Mouse (Mus musculus): ENCODE results near the gene Grk6. TPM values are rescaled to one million over a fixed set of nuclear protein-coding genes. Genes with fewer than 3 reads are reported as not detected.

The Grk6 gene
- polyA plus RNA-seq, 1 experiment from 2014 or later = 29.5 TPM

DNA sequence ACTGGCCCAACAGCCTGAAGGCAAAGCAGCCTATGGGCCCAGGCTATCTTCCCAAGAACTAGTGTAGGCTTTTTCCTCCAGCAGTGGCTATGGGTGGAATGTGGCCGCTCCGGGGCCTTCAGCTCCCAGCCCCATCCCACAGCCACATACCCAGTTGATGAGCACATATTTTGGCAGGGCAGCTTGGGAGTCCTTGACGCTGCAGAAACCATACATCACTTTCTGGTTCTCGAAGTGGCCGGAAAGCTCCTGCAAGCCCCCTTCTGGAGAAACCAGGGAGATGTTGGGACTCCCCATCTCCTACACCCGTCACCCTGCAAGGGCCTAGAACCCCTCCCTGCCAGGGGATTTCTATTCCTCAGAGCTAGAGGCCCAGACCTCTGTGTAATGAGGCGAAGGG is 37.7 kb downstream of the Grk6 start:
- DNase-seq (ENCODE audit: low spot score) = peak; percentile 82
- TF ChIP-seq CTCF (IDR thresholded peaks at IDR 0.05; ENCODE audit: low read depth) = no peak
- no peak for ATAC-seq (replicated peaks; ENCODE audit: low FRiP score, low read depth)
- H3K36me3 ChIP-seq (ENCODE audit: insufficient read depth, low read length) = peaks cover 24% of the 10 kb centered on the region; the same call in 1 of the 2 replicates
- peak overlapping the region; percentile 15 for H3K27ac ChIP-seq
- 66% methylated on average over 7 of the region's 7 CpGs for WGBS
- H3K4me2 ChIP-seq (ENCODE audit: low read length) = peak overlapping the region; percentile 26
- H3K4me1 ChIP-seq (replicated peaks; ENCODE audit: insufficient read depth, low read length) = peaks cover 29% of the 10 kb centered on the region; the same call in 1 of the 2 replicates
- H3K4me3 ChIP-seq (replicated peaks; ENCODE audit: low read depth, low read length) = no peak overlapping the region
- no peak overlapping the region for H3K9ac ChIP-seq (ENCODE audit: low read depth, low read length)
- H3K9me3 ChIP-seq (replicated peaks; ENCODE audit: low read length) = no peaks in the 10 kb centered on the region
- H3K27me3 ChIP-seq (ENCODE audit: insufficient read depth, low read length) = no peaks in the 10 kb centered on the region

DNA sequence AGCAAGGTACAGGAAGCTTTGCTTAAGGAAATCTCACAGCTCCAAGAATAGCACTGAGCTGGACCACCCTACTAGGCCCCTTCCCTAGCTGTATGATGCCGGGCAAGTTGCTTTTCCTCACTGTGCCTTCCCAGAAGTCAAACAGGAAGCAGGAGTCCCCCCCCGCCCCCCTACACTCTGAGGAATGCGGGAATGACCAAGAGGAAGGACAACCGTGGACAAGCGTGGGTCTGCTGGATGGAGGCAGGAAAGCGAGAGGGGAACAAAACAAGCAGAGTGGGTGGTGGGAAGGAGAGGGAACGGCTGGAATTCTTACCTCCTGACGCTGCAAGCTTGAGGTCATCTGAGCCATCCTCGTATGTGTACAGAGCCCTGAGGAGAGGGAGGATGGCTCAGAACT is 38.2 kb downstream of the Grk6 start:
- H3K27ac ChIP-seq = peak overlapping the region; percentile 15
- 33% methylated on average over 9 of the region's 9 CpGs for WGBS
- no peak overlapping the region for H3K4me3 ChIP-seq (replicated peaks; ENCODE audit: low read depth, low read length)
- H3K27me3 ChIP-seq (ENCODE audit: insufficient read depth, low read length) = no peaks in the 10 kb centered on the region
- peak; percentile 53 for DNase-seq (ENCODE audit: low spot score)
- ATAC-seq (replicated peaks; ENCODE audit: low FRiP score, low read depth) = no peak
- H3K9ac ChIP-seq (ENCODE audit: low read depth, low read length) = 0 out of 2 replicates have a peak overlapping the region, but pooled peaks have one; percentile 4
- H3K4me2 ChIP-seq (ENCODE audit: low read length) = peak overlapping the region; percentile 26
- no peaks in the 10 kb centered on the region for H3K9me3 ChIP-seq (replicated peaks; ENCODE audit: low read length)
- TF ChIP-seq CTCF (IDR thresholded peaks at IDR 0.05; ENCODE audit: low read depth) = no peak
- H3K4me1 ChIP-seq (replicated peaks; ENCODE audit: insufficient read depth, low read length) = peaks cover 29% of the 10 kb centered on the region; the same call in 1 of the 2 replicates
- H3K36me3 ChIP-seq (ENCODE audit: insufficient read depth, low read length) = peaks cover 24% of the 10 kb centered on the region; the same call in 1 of the 2 replicates

DNA sequence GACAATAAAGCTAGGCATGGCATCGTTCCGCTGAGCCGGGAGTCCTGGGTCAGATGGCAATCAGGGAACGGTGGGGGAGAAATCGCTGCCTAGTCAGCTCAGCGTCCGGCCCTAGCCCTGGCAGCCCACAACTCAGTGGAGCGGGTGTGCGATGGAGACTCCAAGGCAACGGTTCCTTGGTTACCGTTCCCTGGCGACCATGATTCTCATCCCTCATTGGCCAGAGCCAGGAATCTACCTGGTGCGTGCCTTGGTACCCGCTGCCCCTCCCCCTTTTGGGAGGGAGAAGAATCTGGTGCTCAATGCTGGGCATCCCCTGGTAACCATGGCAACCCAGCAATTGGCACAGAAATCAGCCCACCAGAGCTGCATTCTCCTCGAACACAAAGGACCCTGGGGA is 38.7 kb downstream of the Grk6 start:
- H3K36me3 ChIP-seq (ENCODE audit: insufficient read depth, low read length) = peaks cover 24% of the 10 kb centered on the region; the same call in 1 of the 2 replicates
- H3K4me2 ChIP-seq (ENCODE audit: low read length) = 0 out of 2 replicates have a peak overlapping the region, but pooled peaks have one; percentile 26
- DNase-seq (ENCODE audit: low spot score) = no peak
- ATAC-seq (replicated peaks; ENCODE audit: low FRiP score, low read depth) = no peak
- H3K4me1 ChIP-seq (replicated peaks; ENCODE audit: insufficient read depth, low read length) = peaks cover 29% of the 10 kb centered on the region; the same call in 1 of the 2 replicates
- 31% methylated on average over 15 of the region's 15 CpGs for WGBS
- no peak overlapping the region for H3K4me3 ChIP-seq (replicated peaks; ENCODE audit: low read depth, low read length)
- H3K27me3 ChIP-seq (ENCODE audit: insufficient read depth, low read length) = no peaks in the 10 kb centered on the region
- TF ChIP-seq CTCF (IDR thresholded peaks at IDR 0.05; ENCODE audit: low read depth) = no peak
- no peaks in the 10 kb centered on the region for H3K9me3 ChIP-seq (replicated peaks; ENCODE audit: low read length)
- peak overlapping the region; percentile 15; the same call in 1 of the 2 replicates for H3K27ac ChIP-seq
- 0 out of 2 replicates have a peak overlapping the region, but pooled peaks have one; percentile 4 for H3K9ac ChIP-seq (ENCODE audit: low read depth, low read length)

DNA sequence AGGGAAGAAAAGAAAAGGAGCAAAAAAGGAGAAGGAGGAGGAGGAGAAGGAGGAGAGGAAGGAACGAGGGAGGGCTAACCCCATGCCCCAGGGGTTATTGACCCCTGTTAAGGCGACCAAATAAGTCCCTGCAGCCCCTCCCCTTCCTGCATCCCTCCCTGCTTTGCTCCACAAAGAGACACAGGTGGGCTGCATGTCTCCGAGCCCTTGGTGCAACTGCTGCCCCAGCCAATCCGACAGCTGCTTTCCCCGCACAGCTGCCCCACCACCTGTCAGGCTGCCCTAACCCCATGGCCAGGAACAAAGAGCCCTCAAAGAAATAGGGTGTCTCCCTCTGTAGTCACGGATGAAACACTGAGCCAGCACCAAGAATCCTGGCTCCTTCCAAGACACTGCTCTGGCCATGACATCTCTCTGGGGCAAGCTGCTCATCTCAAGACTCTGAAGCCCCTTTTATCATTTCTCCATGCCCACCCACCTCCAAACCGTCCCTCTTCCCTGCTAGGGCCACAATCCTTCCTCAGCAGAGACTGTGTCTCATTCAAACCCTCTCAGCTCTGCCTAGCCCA is 39.7 kb downstream of the Grk6 start:
- peaks cover 29% of the 10 kb centered on the region; the same call in 1 of the 2 replicates for H3K4me1 ChIP-seq (replicated peaks; ENCODE audit: insufficient read depth, low read length)
- TF ChIP-seq CTCF (IDR thresholded peaks at IDR 0.05; ENCODE audit: low read depth) = no peak
- WGBS = 41% methylated on average over 7 of the region's 7 CpGs
- H3K4me3 ChIP-seq (replicated peaks; ENCODE audit: low read depth, low read length) = no peak overlapping the region
- no peaks in the 10 kb centered on the region for H3K9me3 ChIP-seq (replicated peaks; ENCODE audit: low read length)
- ATAC-seq (replicated peaks; ENCODE audit: low FRiP score, low read depth) (no peak), DNase-seq (ENCODE audit: low spot score) (no peak)
- H3K27ac ChIP-seq = no peak overlapping the region
- no peaks in the 10 kb centered on the region for H3K27me3 ChIP-seq (ENCODE audit: insufficient read depth, low read length)
- H3K9ac ChIP-seq (ENCODE audit: low read depth, low read length) = no peak overlapping the region
- H3K36me3 ChIP-seq (ENCODE audit: insufficient read depth, low read length) = peaks cover 18% of the 10 kb centered on the region; the same call in 1 of the 2 replicates
- H3K4me2 ChIP-seq (ENCODE audit: low read length) = no peak overlapping the region

DNA sequence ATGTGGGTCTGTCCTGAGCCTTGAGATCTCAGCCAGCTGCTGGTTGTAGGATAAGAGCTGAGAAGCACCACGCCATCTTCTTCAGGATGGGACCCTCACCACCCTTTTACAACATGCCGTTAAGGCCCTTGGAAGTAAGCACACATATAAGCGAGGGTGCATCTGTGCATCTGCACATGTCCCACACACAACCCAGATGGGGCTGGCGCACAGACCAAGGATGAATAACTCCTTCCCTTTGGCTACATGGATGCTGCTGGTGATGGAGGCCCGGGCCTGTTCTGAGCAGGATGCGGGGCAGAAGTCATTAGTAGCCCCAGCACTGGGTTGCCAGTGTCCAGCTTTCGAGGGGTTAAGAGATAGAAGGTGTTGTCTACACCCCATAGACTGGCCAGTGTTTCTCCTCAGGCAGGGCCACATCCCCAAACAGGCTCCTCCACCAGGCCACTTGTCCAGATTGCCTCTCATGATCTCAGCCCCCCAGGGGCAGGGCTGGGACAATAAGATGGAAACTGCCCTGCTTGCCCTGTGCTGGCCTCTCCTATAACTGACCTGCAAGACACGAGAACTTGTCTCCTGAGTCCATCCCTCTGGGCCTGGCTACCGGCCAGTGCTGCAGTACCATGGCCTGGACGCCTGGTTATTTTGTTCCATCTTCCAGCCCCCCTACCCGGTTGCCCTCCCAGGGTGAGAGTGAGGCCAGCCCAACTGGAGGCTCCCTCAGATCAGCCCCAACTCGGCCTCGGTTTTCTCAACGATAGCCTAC is 41.3 kb downstream of the Grk6 start:
- WGBS = 33% methylated on average over 14 of the region's 14 CpGs
- TF ChIP-seq CTCF (IDR thresholded peaks at IDR 0.05; ENCODE audit: low read depth) = no peak
- Histone ChIP-seq H3K27me3 (ENCODE audit: insufficient read depth, low read length) (no peaks in the 10 kb centered on the region), H3K9me3 (replicated peaks; ENCODE audit: low read length) (no peaks in the 10 kb centered on the region), H3K36me3 (ENCODE audit: insufficient read depth, low read length) (peaks cover 7% of the 10 kb centered on the region; the same call in 1 of the 2 replicates), H3K27ac (no peak overlapping the region), H3K4me3 (replicated peaks; ENCODE audit: low read depth, low read length) (peak overlapping the region; percentile 93), H3K4me1 (replicated peaks; ENCODE audit: insufficient read depth, low read length) (peaks cover 29% of the 10 kb centered on the region; the same call in 1 of the 2 replicates), H3K9ac (ENCODE audit: low read depth, low read length) (peak overlapping the region; percentile 97; the same call in 1 of the 2 replicates), H3K4me2 (ENCODE audit: low read length) (peak overlapping the region; percentile 96)
- ATAC-seq (replicated peaks; ENCODE audit: low FRiP score, low read depth) (no peak), DNase-seq (ENCODE audit: low spot score) (no peak)

DNA sequence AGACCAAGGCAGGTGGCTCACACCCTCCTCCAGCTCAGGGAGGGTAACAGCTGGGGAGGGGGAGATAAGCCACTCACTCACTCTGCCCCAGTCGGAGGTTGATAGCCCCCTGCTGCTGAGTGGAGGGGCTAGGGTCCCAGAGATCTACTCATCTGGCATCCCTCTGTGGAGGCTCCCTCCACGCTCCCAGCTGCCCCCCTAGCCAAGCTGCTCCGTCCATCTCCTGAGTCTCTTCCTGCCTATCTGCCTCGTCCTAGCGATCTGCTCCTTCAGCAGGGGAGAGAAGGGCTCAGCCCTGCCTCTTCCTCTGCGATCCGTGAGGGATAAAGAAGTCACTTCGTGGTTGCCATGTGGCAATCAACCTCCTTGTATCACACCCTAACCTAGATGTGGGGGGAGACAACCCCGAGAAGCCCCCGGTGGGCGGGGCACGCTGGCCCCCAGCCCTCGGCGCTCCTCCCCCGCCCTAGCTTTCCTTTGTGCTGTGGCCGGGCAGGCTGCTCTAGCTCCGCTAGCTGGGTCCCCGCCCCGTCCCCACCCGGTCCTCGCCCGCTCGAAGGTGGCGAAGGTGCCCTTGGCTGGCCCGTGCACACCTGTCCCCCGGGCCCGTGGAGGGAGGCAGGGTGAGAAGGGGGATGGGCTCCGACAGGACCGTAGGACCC is 42.2 kb downstream of the Grk6 start:
- DNase-seq (ENCODE audit: low spot score) = peak; percentile 67

More for the DNA sequence above, 42.2 kb downstream of the Grk6 start:
- Histone ChIP-seq H3K27ac (peak overlapping the region; percentile 89), H3K4me1 (replicated peaks; ENCODE audit: insufficient read depth, low read length) (peaks cover 29% of the 10 kb centered on the region; the same call in 1 of the 2 replicates), H3K4me3 (replicated peaks; ENCODE audit: low read depth, low read length) (peak overlapping the region; percentile 93), H3K9me3 (replicated peaks; ENCODE audit: low read length) (no peaks in the 10 kb centered on the region), H3K4me2 (ENCODE audit: low read length) (peak overlapping the region; percentile 96), H3K27me3 (ENCODE audit: insufficient read depth, low read length) (no peaks in the 10 kb centered on the region), H3K36me3 (ENCODE audit: insufficient read depth, low read length) (peaks cover under 1% of the 10 kb centered on the region; the same call in 1 of the 2 replicates), H3K9ac (ENCODE audit: low read depth, low read length) (peak overlapping the region; percentile 97)
- no peak for TF ChIP-seq CTCF (IDR thresholded peaks at IDR 0.05; ENCODE audit: low read depth)
- peak; percentile 23; the same call in 1 of the 2 replicates for ATAC-seq (replicated peaks; ENCODE audit: low FRiP score, low read depth)
- WGBS = under 1% methylated on average over 29 of the region's 29 CpGs

Data from kidney, postnatal 0 days (tissue).